Mouse (Mus musculus) intestine, embryonic 15.5 days (tissue): ENCODE measurements around the gene Negr1. TPM values are rescaled to one million over a fixed set of nuclear protein-coding genes. Genes with fewer than 3 reads are reported as not detected.

Source experiments
- ATAC-seq: fragments of 200-750 bp; cut with Nextera tagmentation; 2 replicates; pipeline ENCODE4 v1.8.0; 2017; ENCODE audit warnings: moderate TSS enrichment, moderate library complexity
- H3K27ac ChIP-seq: fragments of 300-500 bp; sonication (generic); 2 replicates; pipeline ENCODE4 v1.5.1; 2015; ENCODE audit warnings: mild to moderate bottlenecking, inconsistent platforms
- H3K27me3 ChIP-seq: fragments of 300-500 bp; sonication (generic); replicated peaks from 2 replicates; pipeline ENCODE4 v1.6.1; 2015; ENCODE audit warnings: inconsistent platforms
- H3K36me3 ChIP-seq: fragments of 300-500 bp; sonication (generic); 2 replicates; pipeline ENCODE4 v1.6.1; 2015; ENCODE audit warnings: inconsistent platforms
- H3K4me1 ChIP-seq: fragments of 300-500 bp; sonication (generic); replicated peaks from 2 replicates; pipeline ENCODE4 v1.6.1; 2015; ENCODE audit warnings: inconsistent platforms
- H3K4me2 ChIP-seq: fragments of 300-500 bp; sonication (generic); replicated peaks from 2 replicates; pipeline ENCODE4 v1.6.1; 2015; ENCODE audit warnings: mild to moderate bottlenecking, inconsistent platforms
- H3K4me3 ChIP-seq: fragments of 300-500 bp; sonication (generic); replicated peaks from 2 replicates; pipeline ENCODE4 v1.5.1; 2015; ENCODE audit warnings: inconsistent platforms
- H3K9ac ChIP-seq: fragments of 300-500 bp; sonication (generic); 2 replicates; pipeline ENCODE4 v1.6.1; 2015; ENCODE audit warnings: inconsistent platforms
- H3K9me3 ChIP-seq: fragments of 300-500 bp; sonication (generic); 2 replicates; pipeline ENCODE4 v1.6.1; 2016; ENCODE audit warnings: inconsistent platforms
- WGBS: fragments of 180-500 bp; shearing (Covaris S2); methylation state at CpG from one replicate; pipeline ENCODE4 v1.1.7; 2015; 5-methylcytosine and 5-hydroxymethylcytosine counted together
- polyA plus RNA-seq: library from polyadenylated mRNA; unstranded; fragments of >200 nt; fragmentation: Nextera tagmentation; extraction: Ambion mirVana; gene quantifications from 2 replicates; pipeline ENCODE4 v1.2.1, GENCODE M21; 2015

Gene Negr1
- polyA plus RNA-seq, 1 experiment from 2014 or later: 3.8 TPM

- no peak overlapping the region for H3K9ac ChIP-seq
- no peaks in the 10 kb centered on the region for H3K9me3 ChIP-seq
- ATAC-seq: no peak
- H3K27ac ChIP-seq: no peak overlapping the region
- 88% methylated on average over 2 of the region's 2 CpGs for WGBS
- H3K4me1 ChIP-seq: no peaks in the 10 kb centered on the region
- no peak overlapping the region for H3K4me3 ChIP-seq
- H3K27me3 ChIP-seq: no peaks in the 10 kb centered on the region
- H3K36me3 ChIP-seq: no peaks in the 10 kb centered on the region
- no peak overlapping the region for H3K4me2 ChIP-seq
These were observed 29.5 kb downstream of the Negr1 start for GRCm38 (mm10) chr3:156591125-156591524.

GRCm38 (mm10) chr3:156606846-156607245 lies 45.3 kb downstream of the Negr1 start:
- ATAC-seq: no peak
- Histone ChIP-seq H3K4me3 (no peak overlapping the region), H3K4me1 (no peaks in the 10 kb centered on the region), H3K27ac (no peak overlapping the region), H3K9ac (no peak overlapping the region), H3K36me3 (no peaks in the 10 kb centered on the region), H3K9me3 (no peaks in the 10 kb centered on the region), H3K4me2 (no peak overlapping the region), H3K27me3 (no peaks in the 10 kb centered on the region)
- WGBS: 38% methylated on average over 3 of the region's 3 CpGs

DNA sequence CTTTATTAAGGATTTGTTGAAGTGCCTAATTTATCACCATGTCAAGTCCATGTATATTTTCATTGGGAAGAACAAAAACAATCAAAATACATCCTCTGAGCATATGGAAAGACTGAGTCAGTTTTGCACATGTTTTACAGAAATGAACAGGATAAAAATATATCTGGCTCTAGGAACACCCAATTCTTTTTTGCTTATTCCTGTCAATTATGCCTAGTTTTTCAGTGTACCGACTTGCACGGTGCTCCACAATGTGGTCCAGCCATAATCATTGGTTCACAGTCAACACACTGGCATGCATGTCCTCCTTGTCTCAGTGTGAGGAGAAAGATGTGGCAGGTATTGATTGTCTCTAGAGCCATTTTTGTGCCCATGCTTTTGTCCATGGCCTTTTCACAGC lies 58.3 kb downstream of the Negr1 start:
- no peaks in the 10 kb centered on the region for H3K9me3 ChIP-seq
- no peak overlapping the region for H3K9ac ChIP-seq
- ATAC-seq: no peak
- 87% methylated on average over 2 of the region's 2 CpGs for whole genome bisulfite sequencing
- no peak overlapping the region for H3K27ac ChIP-seq
- H3K4me2 ChIP-seq: no peak overlapping the region
- no peaks in the 10 kb centered on the region for H3K27me3 ChIP-seq
- H3K36me3 ChIP-seq: no peaks in the 10 kb centered on the region
- no peak overlapping the region for H3K4me3 ChIP-seq
- H3K4me1 ChIP-seq: no peaks in the 10 kb centered on the region

- no peak for ATAC-seq
These were observed 67.0 kb downstream of the Negr1 start for GRCm38 (mm10) chr3:156628594-156628993.

GRCm38 (mm10) chr3:156632942-156633341 lies 71.3 kb downstream of the Negr1 start:
- Histone ChIP-seq H3K36me3 (no peaks in the 10 kb centered on the region), H3K4me2 (no peak overlapping the region), H3K9ac (no peak overlapping the region), H3K4me3 (no peak overlapping the region), H3K4me1 (no peaks in the 10 kb centered on the region), H3K9me3 (no peaks in the 10 kb centered on the region), H3K27ac (no peak overlapping the region), H3K27me3 (no peaks in the 10 kb centered on the region)
- no peak for ATAC-seq
- 68% methylated on average over 3 of the region's 3 CpGs for WGBS

More at GRCm38 (mm10) chr3:156628594-156628993, 67.0 kb downstream of the Negr1 start:
- 65% methylated on average over 2 of the region's 2 CpGs for WGBS
- no peak overlapping the region for H3K27ac ChIP-seq
- no peak overlapping the region for H3K4me3 ChIP-seq
- H3K36me3 ChIP-seq: no peaks in the 10 kb centered on the region
- H3K27me3 ChIP-seq: no peaks in the 10 kb centered on the region
- H3K9me3 ChIP-seq: no peaks in the 10 kb centered on the region
- H3K4me1 ChIP-seq: no peaks in the 10 kb centered on the region
- H3K4me2 ChIP-seq: no peak overlapping the region
- H3K9ac ChIP-seq: no peak overlapping the region

DNA sequence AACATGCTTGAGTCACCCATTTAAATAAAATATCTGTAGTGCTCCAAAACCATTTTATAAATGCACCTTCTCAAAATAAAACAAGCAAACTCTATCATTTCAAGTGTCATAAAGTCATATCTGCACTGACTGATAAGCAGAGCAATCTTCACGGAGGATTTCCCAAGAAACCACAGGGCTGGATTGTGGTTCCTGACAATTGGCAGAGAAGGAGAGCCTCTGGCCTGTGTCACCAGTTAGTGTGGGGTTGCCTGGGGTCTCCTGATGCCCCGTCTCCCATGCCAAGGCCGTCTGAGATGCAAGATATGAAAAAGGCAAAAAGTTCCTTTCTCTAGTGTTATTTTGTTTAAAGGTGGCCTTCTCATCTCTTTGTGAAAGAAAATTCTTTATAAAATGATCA lies 77.8 kb downstream of the Negr1 start:
- H3K9ac ChIP-seq: no peak overlapping the region
- H3K4me3 ChIP-seq: no peak overlapping the region
- no peak for ATAC-seq
- no peaks in the 10 kb centered on the region for H3K27me3 ChIP-seq
- no peaks in the 10 kb centered on the region for H3K4me1 ChIP-seq
- no peaks in the 10 kb centered on the region for H3K9me3 ChIP-seq
- 52% methylated on average over 3 of the region's 3 CpGs for WGBS
- no peak overlapping the region for H3K4me2 ChIP-seq
- no peaks in the 10 kb centered on the region for H3K36me3 ChIP-seq
- H3K27ac ChIP-seq: no peak overlapping the region

DNA sequence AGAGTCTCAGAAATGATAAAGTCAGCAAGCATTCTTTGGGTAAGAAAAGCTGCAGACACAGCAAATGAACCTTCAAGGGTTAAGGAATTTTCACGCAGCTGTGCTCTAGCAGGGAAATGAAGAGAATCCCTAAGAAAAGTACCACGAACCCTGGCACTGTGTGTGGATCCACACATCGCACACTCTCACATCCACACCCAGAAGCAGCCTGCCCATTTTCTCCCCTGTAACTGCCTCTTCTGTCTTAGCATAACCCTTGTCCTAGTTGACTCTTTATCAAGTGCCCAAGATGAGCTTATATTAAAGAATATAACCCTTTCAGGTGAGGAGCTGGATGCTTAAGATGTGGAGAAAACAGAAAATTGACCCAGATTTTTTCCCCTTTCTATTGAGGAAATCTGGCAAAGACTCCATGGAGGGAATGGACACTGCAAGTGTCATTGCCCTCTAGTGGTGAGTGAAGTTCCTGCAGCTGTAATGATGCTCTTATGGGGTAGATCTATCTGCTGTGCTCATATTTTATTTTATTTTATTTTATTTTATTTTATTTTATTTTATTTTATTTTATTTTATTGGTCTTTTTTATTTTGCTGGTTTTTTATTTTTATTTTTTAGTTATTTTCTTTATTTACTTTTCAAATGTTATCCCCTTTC lies 82.2 kb downstream of the Negr1 start:
- no peak overlapping the region for H3K27ac ChIP-seq
- H3K27me3 ChIP-seq: no peaks in the 10 kb centered on the region
- H3K36me3 ChIP-seq: no peaks in the 10 kb centered on the region
- H3K9ac ChIP-seq: no peak overlapping the region
- no peak overlapping the region for H3K4me2 ChIP-seq
- no peak overlapping the region for H3K4me3 ChIP-seq
- no peaks in the 10 kb centered on the region for H3K9me3 ChIP-seq
- H3K4me1 ChIP-seq: no peaks in the 10 kb centered on the region
- WGBS: 78% methylated on average over 3 of the region's 3 CpGs
- ATAC-seq: no peak

- ATAC-seq: no peak
- no peaks in the 10 kb centered on the region for H3K27me3 ChIP-seq
- no peak overlapping the region for H3K4me3 ChIP-seq
- WGBS: 83% methylated on average over 3 of the region's 3 CpGs
- no peak overlapping the region for H3K4me2 ChIP-seq
- no peak overlapping the region for H3K9ac ChIP-seq
- no peak overlapping the region for H3K27ac ChIP-seq
- no peaks in the 10 kb centered on the region for H3K36me3 ChIP-seq
- H3K4me1 ChIP-seq: no peaks in the 10 kb centered on the region
- no peaks in the 10 kb centered on the region for H3K9me3 ChIP-seq
These were observed 86.8 kb downstream of the Negr1 start for GRCm38 (mm10) chr3:156648378-156648777.

- no peak for ATAC-seq
- H3K4me1 ChIP-seq: no peaks in the 10 kb centered on the region
- H3K27ac ChIP-seq: no peak overlapping the region
- H3K9ac ChIP-seq: no peak overlapping the region
- no peak overlapping the region for H3K4me3 ChIP-seq
- no peaks in the 10 kb centered on the region for H3K36me3 ChIP-seq
- no peaks in the 10 kb centered on the region for H3K9me3 ChIP-seq
- 92% methylated on average over 2 of the region's 2 CpGs for WGBS
- H3K27me3 ChIP-seq: no peaks in the 10 kb centered on the region
- no peak overlapping the region for H3K4me2 ChIP-seq
These were observed 101.0 kb downstream of the Negr1 start for GRCm38 (mm10) chr3:156662553-156662952.

DNA sequence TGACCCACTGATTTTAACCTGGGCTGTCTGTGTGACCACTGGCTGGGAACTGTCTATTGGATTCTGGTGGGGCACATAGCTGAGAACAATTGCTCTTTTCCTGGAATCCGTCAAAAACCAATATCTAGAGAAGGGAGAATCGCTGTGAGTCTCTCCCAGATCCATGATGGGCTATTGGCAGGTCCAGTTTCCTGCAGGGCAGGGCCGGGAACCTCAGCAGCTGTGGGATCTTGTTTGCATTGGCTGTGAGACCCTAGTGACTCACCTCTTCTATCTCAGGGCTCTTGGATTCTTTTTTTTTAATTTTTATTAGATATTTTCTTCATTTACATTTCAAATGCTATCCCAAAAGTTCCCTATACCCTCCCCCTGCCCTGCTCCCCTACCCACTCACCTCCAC lies 111.0 kb downstream of the Negr1 start:
- H3K4me2 ChIP-seq: no peak overlapping the region
- H3K9me3 ChIP-seq: no peaks in the 10 kb centered on the region
- H3K9ac ChIP-seq: no peak overlapping the region
- no peak for ATAC-seq
- 67% methylated on average over 3 of the region's 3 CpGs for WGBS
- H3K27me3 ChIP-seq: no peaks in the 10 kb centered on the region
- no peaks in the 10 kb centered on the region for H3K4me1 ChIP-seq
- H3K27ac ChIP-seq: no peak overlapping the region
- no peaks in the 10 kb centered on the region for H3K36me3 ChIP-seq
- H3K4me3 ChIP-seq: no peak overlapping the region

DNA sequence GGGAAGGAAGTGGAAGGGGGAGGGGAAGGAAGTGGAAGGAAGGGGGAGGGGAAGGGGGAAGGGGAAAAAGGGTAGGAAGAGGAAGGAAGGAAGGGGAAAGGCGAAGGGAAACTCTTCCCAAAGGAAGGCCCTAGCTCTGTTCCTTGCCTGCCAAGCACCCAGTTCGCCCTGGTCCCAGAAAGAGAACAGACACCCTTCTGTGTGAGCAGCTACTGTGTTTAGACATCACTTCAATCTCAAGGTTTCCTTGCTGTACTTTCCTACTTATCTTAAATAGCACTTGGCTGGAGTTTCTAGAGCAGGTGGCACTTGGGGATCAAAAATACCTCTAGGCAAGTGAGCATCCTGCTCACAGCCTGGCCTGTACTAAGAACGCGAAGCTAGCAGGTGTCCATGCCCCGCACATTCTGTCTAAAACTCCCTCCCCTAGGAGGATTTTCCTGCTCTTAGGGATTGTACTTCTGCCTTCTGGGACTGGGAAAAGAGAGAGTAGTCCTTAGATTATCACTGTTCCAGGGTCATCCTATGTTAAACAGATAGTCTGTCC lies 128.5 kb downstream of the Negr1 start:
- Histone ChIP-seq H3K27ac (no peak overlapping the region), H3K9ac (no peak overlapping the region), H3K4me3 (no peak overlapping the region), H3K36me3 (no peaks in the 10 kb centered on the region), H3K4me1 (no peaks in the 10 kb centered on the region), H3K9me3 (no peaks in the 10 kb centered on the region), H3K4me2 (no peak overlapping the region), H3K27me3 (no peaks in the 10 kb centered on the region)
- 87% methylated on average over 5 of the region's 5 CpGs for WGBS
- ATAC-seq: no peak

- Histone ChIP-seq H3K4me2 (no peak overlapping the region), H3K9me3 (no peaks in the 10 kb centered on the region), H3K27ac (no peak overlapping the region), H3K36me3 (no peaks in the 10 kb centered on the region), H3K27me3 (no peaks in the 10 kb centered on the region), H3K9ac (no peak overlapping the region), H3K4me3 (no peak overlapping the region), H3K4me1 (no peaks in the 10 kb centered on the region)
- WGBS: 97% methylated on average over 1 of the region's 1 CpGs
- ATAC-seq: no peak
These were observed 137.1 kb downstream of the Negr1 start for GRCm38 (mm10) chr3:156698687-156699086.

DNA sequence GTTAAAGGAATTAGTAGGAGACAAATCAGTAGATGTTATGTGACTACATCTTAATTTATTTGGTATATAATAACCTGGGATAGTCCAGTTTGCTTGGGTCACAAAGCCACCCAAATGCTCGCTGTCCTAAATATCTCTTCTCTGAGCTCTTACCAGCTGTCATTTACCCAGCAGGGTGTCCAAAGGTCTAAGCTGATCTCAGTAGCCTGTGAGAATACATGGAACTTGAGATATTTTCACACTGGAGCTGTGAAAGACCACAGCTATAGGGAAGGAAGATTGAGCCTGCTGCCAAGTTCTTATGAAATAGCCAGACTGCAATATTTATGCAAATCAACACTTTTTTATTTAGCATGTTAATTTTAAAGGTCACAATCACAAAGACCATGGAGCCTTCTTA lies 141.6 kb downstream of the Negr1 start:
- no peak for ATAC-seq
- no peak overlapping the region for H3K9ac ChIP-seq
- no peaks in the 10 kb centered on the region for H3K9me3 ChIP-seq

More for the DNA sequence above, 141.6 kb downstream of the Negr1 start:
- no peak overlapping the region for H3K27ac ChIP-seq
- H3K27me3 ChIP-seq: no peaks in the 10 kb centered on the region
- no peaks in the 10 kb centered on the region for H3K4me1 ChIP-seq
- no peaks in the 10 kb centered on the region for H3K36me3 ChIP-seq
- no peak overlapping the region for H3K4me3 ChIP-seq
- H3K4me2 ChIP-seq: no peak overlapping the region
- 78% methylated on average over 1 of the region's 1 CpGs for WGBS
